Mouse (Mus musculus) CH12.LX (cell line): ENCODE results near the gene Plbd2. TPM values are rescaled to one million over a fixed set of nuclear protein-coding genes. Genes with fewer than 3 reads are reported as not detected.

ENCODE experiments used
- DNase-seq: peaks from one replicate; pipeline ENCODE4 v3.0.0-alpha.2; 2013; ENCODE audit errors: extremely low read depth
- H3K27ac ChIP-seq: 2 replicates; pipeline ENCODE4 v1.5.1; 2012; ENCODE audit warnings: low read depth, mild to moderate bottlenecking, control low read depth, moderate library complexity; ENCODE audit not compliant: insufficient read depth
- H3K27me3 ChIP-seq: replicated peaks from 2 replicates; pipeline ENCODE3; 2012; ENCODE audit warnings: inconsistent platforms
- H3K36me3 ChIP-seq, 2 experiments: replicated peaks in 1 of 2; 2 replicates each; pipeline versions ENCODE3 to v1.6.1; 2012; ENCODE audit warnings: inconsistent platforms in 1 of 2, low read length in 1 of 2, mild to moderate bottlenecking in 1 of 2, mixed read lengths in 1 of 2, moderate library complexity in 1 of 2; ENCODE audit not compliant: control insufficient read depth in 1 of 2, insufficient read depth in 1 of 2
- H3K4me1 ChIP-seq, 2 experiments: 2 replicates each; pipeline ENCODE4 v1.6.1; 2012; ENCODE audit warnings: inconsistent platforms in 1 of 2, moderate library complexity in 1 of 2; ENCODE audit not compliant: insufficient read depth in 2 of 2, control insufficient read depth in 1 of 2
- H3K4me2 ChIP-seq: 2 replicates; pipeline ENCODE4 v1.6.1; 2012; ENCODE audit warnings: low read depth, mild to moderate bottlenecking, control low read depth; ENCODE audit not compliant: poor library complexity, insufficient read depth, severe bottlenecking
- H3K4me3 ChIP-seq, 3 experiments: fragments of 150-350 bp in 1 of 3; sonication (generic) in 1 of 3; replicated peaks in 1 of 3; 2 replicates each; pipeline versions ENCODE3 to v1.5.1; 2011 to 2012; ENCODE audit warnings: low read depth in 2 of 3, low read length in 2 of 3, mild to moderate bottlenecking in 2 of 3, moderate library complexity in 2 of 3, control low read depth in 1 of 3, improper control_type of control experiment in 1 of 3, inconsistent platforms in 1 of 3, mixed read lengths in 1 of 3; ENCODE audit not compliant: poor library complexity in 1 of 3
- H3K79me2 ChIP-seq: replicated peaks from 2 replicates; pipeline ENCODE4 v1.6.1; 2012; ENCODE audit warnings: mild to moderate bottlenecking, moderate library complexity; ENCODE audit not compliant: control insufficient read depth, poor library complexity, insufficient read depth, severe bottlenecking; ENCODE audit errors: extremely low read depth
- H3K9ac ChIP-seq: 2 replicates; pipeline ENCODE4 v1.6.1; 2012; ENCODE audit warnings: low read depth, mild to moderate bottlenecking, control low read depth, moderate library complexity; ENCODE audit not compliant: insufficient read depth
- H3K9me3 ChIP-seq: replicated peaks from 2 replicates; pipeline ENCODE3; 2012; ENCODE audit warnings: low read length, inconsistent platforms, mixed read lengths
- CHD1 ChIP-seq: IDR thresholded peaks from 2 replicates; pipeline ENCODE4 v1.6.1; 2012; ENCODE audit warnings: low read depth, low read length, improper control_type of control experiment, inconsistent platforms
- E2F4 ChIP-seq: IDR thresholded peaks from 2 replicates; pipeline ENCODE4 v1.6.1; 2011; ENCODE audit warnings: low read depth, low read length, improper control_type of control experiment; ENCODE audit not compliant: insufficient replicate concordance
- ETS1 ChIP-seq: conservative IDR thresholded peaks from 2 replicates; pipeline ENCODE4 v1.6.1; 2012; ENCODE audit warnings: low read depth, mild to moderate bottlenecking, inconsistent platforms, low read length, improper control_type of control experiment, moderate library complexity
- HCFC1 ChIP-seq: IDR thresholded peaks from 2 replicates; pipeline ENCODE4 v1.6.1; 2012; ENCODE audit warnings: low read depth, mild to moderate bottlenecking, inconsistent platforms, low read length, improper control_type of control experiment
- IRF4 ChIP-seq: IDR thresholded peaks from 2 replicates; pipeline ENCODE4 v1.6.1; 2014; ENCODE audit warnings: low read depth, mild to moderate bottlenecking, inconsistent platforms, low read length, improper control_type of control experiment
- JUN ChIP-seq: IDR thresholded peaks from 2 replicates; pipeline ENCODE4 v1.6.1; 2011; ENCODE audit warnings: low read depth, mild to moderate bottlenecking, low read length, improper control_type of control experiment, moderate library complexity; ENCODE audit not compliant: insufficient read depth
- JUND ChIP-seq: conservative IDR thresholded peaks from 2 replicates; pipeline ENCODE4 v1.6.1; 2011; ENCODE audit warnings: low read depth, low read length, improper control_type of control experiment
- MAX ChIP-seq: IDR thresholded peaks from 2 replicates; pipeline ENCODE4 v1.6.1; 2011; ENCODE audit warnings: low read length, improper control_type of control experiment
- MAZ ChIP-seq: IDR thresholded peaks from 2 replicates; pipeline ENCODE4 v1.6.1; 2012; ENCODE audit warnings: low read depth, mild to moderate bottlenecking, inconsistent platforms, low read length, improper control_type of control experiment, moderate library complexity
- MEF2A ChIP-seq: IDR thresholded peaks from 2 replicates; pipeline ENCODE4 v1.6.1; 2014; ENCODE audit warnings: low read depth, mild to moderate bottlenecking, inconsistent platforms, low read length, improper control_type of control experiment, borderline replicate concordance
- MXI1 ChIP-seq: IDR thresholded peaks from 2 replicates; pipeline ENCODE4 v1.6.1; 2011; ENCODE audit warnings: mild to moderate bottlenecking, low read depth, low read length, improper control_type of control experiment
- MYC ChIP-seq: IDR thresholded peaks from 2 replicates; pipeline ENCODE4 v1.6.1; 2011; ENCODE audit warnings: low read depth, mild to moderate bottlenecking, improper control_type of control experiment, low read length
- NELFE ChIP-seq: IDR thresholded peaks from 2 replicates; pipeline ENCODE4 v1.6.1; 2011; ENCODE audit warnings: low read depth, low read length, improper control_type of control experiment
- POLR2A ChIP-seq: IDR thresholded peaks from 2 replicates; pipeline ENCODE4 v1.6.1; 2011; ENCODE audit warnings: low read depth, mild to moderate bottlenecking, improper control_type of control experiment, low read length
- RAD21 ChIP-seq: IDR thresholded peaks from 2 replicates; pipeline ENCODE4 v1.6.1; 2011; ENCODE audit warnings: low read depth, mild to moderate bottlenecking, low read length, improper control_type of control experiment, moderate library complexity
- RCOR1 ChIP-seq: conservative IDR thresholded peaks from 2 replicates; pipeline ENCODE4 v1.6.1; 2012; ENCODE audit warnings: low read depth, mild to moderate bottlenecking, inconsistent platforms, low read length, improper control_type of control experiment
- SIN3A ChIP-seq: IDR thresholded peaks from 2 replicates; pipeline ENCODE4 v1.6.1; 2012; ENCODE audit warnings: low read length, improper control_type of control experiment, inconsistent platforms
- SMC3 ChIP-seq: IDR thresholded peaks from 2 replicates; pipeline ENCODE4 v1.6.1; 2011; ENCODE audit warnings: low read depth, low read length, improper control_type of control experiment
- UBTF ChIP-seq: IDR thresholded peaks from 2 replicates; pipeline ENCODE4 v1.6.1; 2012; ENCODE audit warnings: low read depth, mild to moderate bottlenecking, inconsistent platforms, low read length, improper control_type of control experiment, moderate library complexity
- ZMIZ1 ChIP-seq: IDR thresholded peaks from 2 replicates; pipeline ENCODE4 v1.6.1; 2012; ENCODE audit warnings: low read depth, mild to moderate bottlenecking, inconsistent platforms, low read length, improper control_type of control experiment
- dilution Hi-C: fragments of 300-500 bp; cut with MboI; formaldehyde crosslinking; loops from 2 replicates; pipeline ENCODE4 v1.14.3; 2020; ENCODE audit warnings: low sequenced_read_pairs; ENCODE audit not compliant: extremely low pct_unique_long_range_greater_than_20kb, extremely low pct_ligation_motif_present
- in situ Hi-C: fragments of 300-500 bp; cut with MboI; formaldehyde crosslinking; loops from 3 replicates; pipeline ENCODE4 v1.14.3; 2019; ENCODE audit warnings: low sequenced_read_pairs, low pct_ligation_motif_present, low pct_unique_long_range_greater_than_20kb, mixed read lengths
- polyA plus RNA-seq: library from polyadenylated mRNA; unstranded; fragments of >175 nt; gene quantifications from 2 replicates; pipeline ENCODE4 v1.2.1, GENCODE M21; 2012; ENCODE audit warnings: low read depth; ENCODE audit not compliant: insufficient read length
- total RNA-seq, 2 experiments: library from RNA; depleted of rRNA; stranded (reverse); fragments of 300-350 nt in 1 of 2; fragments of >200 nt in 1 of 2; gene quantifications; 2 replicates each; pipeline ENCODE4 v1.2.3; 2012 to 2014

Gene Plbd2
- total and polyA plus RNA-seq, 3 experiments = 9.0 to 28.8 (median 21.3) TPM

DNA sequence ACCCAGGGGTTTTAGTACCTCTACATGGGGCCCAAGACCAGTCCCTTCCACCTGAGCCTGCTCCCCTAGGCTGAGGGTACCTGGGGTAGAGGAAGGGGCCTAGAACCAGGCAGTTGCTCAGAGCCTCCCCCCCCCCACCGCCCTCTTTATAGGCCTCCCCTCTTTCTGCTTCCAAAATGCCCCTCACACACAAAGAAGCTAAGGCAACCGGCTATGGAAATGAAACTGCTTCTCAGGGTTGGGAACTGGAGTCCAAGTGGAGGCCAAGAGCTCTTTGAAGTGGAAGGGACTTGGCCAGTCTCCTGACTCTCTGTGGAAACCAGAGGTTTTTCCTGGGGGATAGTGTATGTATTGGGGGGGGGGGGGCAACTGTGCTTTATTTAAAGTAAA is 31.3 kb upstream of the Plbd2 start:
- H3K27ac ChIP-seq = no peak overlapping the region
- H3K4me1 ChIP-seq = peaks cover 3 to 13% of the 10 kb centered on the region in 2 experiments; a peak in 3 of 4 replicates
- no peak for DNase-seq
- no peaks in the 10 kb centered on the region for H3K79me2 ChIP-seq
- H3K9ac ChIP-seq = no peak overlapping the region
- no peak overlapping the region for H3K4me3 ChIP-seq
- no peaks in the 10 kb centered on the region for H3K27me3 ChIP-seq
- peaks cover 0 to 77% of the 10 kb centered on the region in 2 experiments for H3K36me3 ChIP-seq
- H3K9me3 ChIP-seq = no peaks in the 10 kb centered on the region
- in situ Hi-C loops (no loop called here), dilution Hi-C loops (no loop called here)
- TF ChIP-seq ZMIZ1 (no peak), POLR2A (no peak), RCOR1 (no peak), IRF4 (no peak), RAD21 (no peak), JUND (no peak), E2F4 (no peak), NELFE (no peak), MYC (no peak), JUN (no peak), HCFC1 (no peak)
- no peak overlapping the region for H3K4me2 ChIP-seq

DNA sequence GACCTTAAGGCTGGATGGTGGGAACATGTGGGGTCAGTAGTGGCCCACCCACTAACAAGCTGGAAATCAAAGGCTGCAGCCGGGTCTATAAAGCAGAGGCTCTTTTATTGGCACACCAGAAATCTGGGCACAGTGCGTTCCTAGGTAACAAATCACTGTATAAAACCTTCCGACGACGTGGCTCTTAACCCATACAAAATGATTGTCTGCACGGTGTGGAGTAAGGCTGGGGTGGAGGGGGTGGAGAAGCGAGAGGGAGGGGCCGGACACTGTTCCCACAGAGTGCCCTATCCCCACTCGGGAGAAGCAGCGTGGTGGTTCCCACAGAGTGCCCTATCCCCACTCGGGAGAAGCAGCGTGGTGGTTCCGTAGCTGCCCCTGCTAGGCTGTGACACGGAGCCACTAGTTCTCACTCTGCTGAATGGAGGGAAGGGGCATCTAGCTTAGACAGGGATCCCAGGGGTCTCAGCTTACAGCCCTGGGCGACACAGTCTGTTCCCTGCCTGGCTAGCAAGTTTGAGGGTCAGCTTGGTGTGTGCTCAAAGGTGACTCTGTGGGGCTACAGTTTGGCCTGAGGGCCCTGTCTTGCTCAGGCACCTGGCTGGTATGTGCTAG is 30.8 kb upstream of the Plbd2 start:
- no peak for DNase-seq
- no peak overlapping the region for H3K27ac ChIP-seq
- TF ChIP-seq CHD1 = no peak
- TF ChIP-seq MEF2A = no peak
- TF ChIP-seq MAX = no peak
- TF ChIP-seq RCOR1 = no peak
- no peak for TF ChIP-seq ETS1
- TF ChIP-seq SMC3 = no peak
- no peak for TF ChIP-seq SIN3A
- TF ChIP-seq MXI1 = no peak
- TF ChIP-seq MAZ = no peak
- TF ChIP-seq UBTF = no peak
- in situ Hi-C loops (no loop called here), dilution Hi-C loops (no loop called here)
- peaks cover 0 to 77% of the 10 kb centered on the region in 2 experiments for H3K36me3 ChIP-seq
- peaks cover 3 to 13% of the 10 kb centered on the region in 2 experiments; a peak in 3 of 4 replicates for H3K4me1 ChIP-seq
- no peaks in the 10 kb centered on the region for H3K27me3 ChIP-seq
- no peaks in the 10 kb centered on the region for H3K9me3 ChIP-seq
- H3K4me2 ChIP-seq = no peak overlapping the region
- no peak overlapping the region for H3K4me3 ChIP-seq
- no peak overlapping the region for H3K9ac ChIP-seq
- no peaks in the 10 kb centered on the region for H3K79me2 ChIP-seq
